Comparison of ENCODE assay signal across 16 mouse cellular contexts in genomic region chr3:141475919-141476318, GRCm38 (mm10). TPM values are rescaled to one million over a fixed set of nuclear protein-coding genes. Genes with fewer than 3 reads are reported as not detected.
DNase-seq lines count a peak whose midpoint lies in the region; ATAC-seq and TF ChIP-seq lines count a peak whose summit lies in the region.
"Had no signal": no experiment of that assay in that cellular context is flagged by ENCODE, and none has a peak within 500 bp of the region (broad histone marks: within the 10 kb centered on the region; RNA-seq: fewer than 3 reads in every experiment).

No protein-coding gene starts in this region.

- TF ChIP-seq CTCF in kidney, postnatal 0 days (IDR thresholded peaks at IDR 0.05; ENCODE audit: low read depth): no peak

- H3K4me3 ChIP-seq in kidney, postnatal 0 days (replicated peaks; ENCODE audit: low read depth, low read length): no peak overlapping the region
- no peak overlapping the region for H3K4me3 ChIP-seq in embryonic facial prominence, embryonic 10.5 days
- no peak overlapping the region for H3K4me3 ChIP-seq in intestine, embryonic 15.5 days (replicated peaks)
- no peak overlapping the region for H3K4me3 ChIP-seq in forebrain, embryonic 14.5 days (ENCODE audit: low read depth, low read length)
- H3K4me3 ChIP-seq: forebrain, embryonic 10.5 days; midbrain, embryonic 13.5 days had no signal

- peak overlapping the region; percentile 31; the same call in 1 of the 2 replicates for H3K27ac ChIP-seq in kidney, postnatal 0 days
- peak overlapping the region; percentile 6; the same call in 1 of the 2 replicates for H3K27ac ChIP-seq in embryonic facial prominence, embryonic 10.5 days (replicated peaks)
- 0 out of 2 replicates have a peak overlapping the region, but pooled peaks have one; percentile 17 for H3K27ac ChIP-seq in intestine, embryonic 15.5 days
- no peak overlapping the region for H3K27ac ChIP-seq in forebrain, embryonic 14.5 days (ENCODE audit: low read depth, low read length)
- H3K27ac ChIP-seq: forebrain, embryonic 10.5 days; midbrain, embryonic 13.5 days had no signal

- ATAC-seq in kidney, postnatal 0 days (replicated peaks; ENCODE audit: low FRiP score, low read depth): no peak
- peak; percentile 68 for ATAC-seq in intestine, embryonic 15.5 days
- ATAC-seq in forebrain, embryonic 14.5 days: no peak
- ATAC-seq in erythroblast, adult 5-6 weeks (replicated peaks; ENCODE audit: low FRiP score, poor library complexity, severe bottlenecking): no peak
- ATAC-seq: activated CD4-positive, CD25-positive, alpha-beta regulatory T cell, adult 4 months had no signal

- WGBS in kidney, postnatal 0 days: 26% methylated on average over 6 of the region's 6 CpGs
- WGBS in embryonic facial prominence, embryonic 10.5 days: 40% methylated on average over 6 of the region's 6 CpGs
- 29% methylated on average over 6 of the region's 6 CpGs for WGBS in intestine, embryonic 15.5 days
- WGBS in forebrain, embryonic 14.5 days: 78% methylated on average over 6 of the region's 6 CpGs

- no peak overlapping the region for H3K9ac ChIP-seq in kidney, postnatal 0 days (ENCODE audit: low read depth, low read length)
- H3K9ac ChIP-seq in intestine, embryonic 15.5 days: no peak overlapping the region
- no peak overlapping the region for H3K9ac ChIP-seq in forebrain, embryonic 14.5 days (ENCODE audit: low read length)
- H3K9ac ChIP-seq: midbrain, embryonic 13.5 days had no signal

- no peak overlapping the region for H3K4me2 ChIP-seq in kidney, postnatal 0 days (ENCODE audit: low read length)
- no peak overlapping the region for H3K4me2 ChIP-seq in intestine, embryonic 15.5 days (replicated peaks)
- no peak overlapping the region for H3K4me2 ChIP-seq in forebrain, embryonic 14.5 days (ENCODE audit: low read length)
- H3K4me2 ChIP-seq: midbrain, embryonic 13.5 days had no signal

- H3K27me3 ChIP-seq in kidney, postnatal 0 days (ENCODE audit: insufficient read depth, low read length): no peaks in the 10 kb centered on the region
- no peaks in the 10 kb centered on the region for H3K27me3 ChIP-seq in embryonic facial prominence, embryonic 10.5 days (replicated peaks; ENCODE audit: low read depth, poor library complexity, severe bottlenecking)
- no peaks in the 10 kb centered on the region for H3K27me3 ChIP-seq in intestine, embryonic 15.5 days (replicated peaks)
- H3K27me3 ChIP-seq in forebrain, embryonic 14.5 days (replicated peaks; ENCODE audit: control insufficient read depth, insufficient read depth, low read length): no peaks in the 10 kb centered on the region
- H3K27me3 ChIP-seq: midbrain, embryonic 13.5 days had no signal

- no peaks in the 10 kb centered on the region for H3K9me3 ChIP-seq in kidney, postnatal 0 days (replicated peaks; ENCODE audit: low read length)
- no peaks in the 10 kb centered on the region for H3K9me3 ChIP-seq in embryonic facial prominence, embryonic 10.5 days
- H3K9me3 ChIP-seq in intestine, embryonic 15.5 days: no peaks in the 10 kb centered on the region
- H3K9me3 ChIP-seq in forebrain, embryonic 14.5 days (replicated peaks; ENCODE audit: control insufficient read depth, low read length): no peaks in the 10 kb centered on the region
- H3K9me3 ChIP-seq: forebrain, embryonic 10.5 days; midbrain, embryonic 13.5 days had no signal

- H3K36me3 ChIP-seq in kidney, postnatal 0 days (ENCODE audit: insufficient read depth, low read length): no peaks in the 10 kb centered on the region
- H3K36me3 ChIP-seq in embryonic facial prominence, embryonic 10.5 days (replicated peaks): no peaks in the 10 kb centered on the region
- no peaks in the 10 kb centered on the region for H3K36me3 ChIP-seq in intestine, embryonic 15.5 days
- H3K36me3 ChIP-seq in forebrain, embryonic 14.5 days (ENCODE audit: control insufficient read depth, insufficient read depth, low read length): no peaks in the 10 kb centered on the region
- H3K36me3 ChIP-seq: forebrain, embryonic 10.5 days; midbrain, embryonic 13.5 days had no signal

- H3K4me1 ChIP-seq in kidney, postnatal 0 days (replicated peaks; ENCODE audit: insufficient read depth, low read length): peaks cover 5% of the 10 kb centered on the region; the same call in 1 of the 2 replicates
- H3K4me1 ChIP-seq in embryonic facial prominence, embryonic 10.5 days: peaks cover 20% of the 10 kb centered on the region
- no peaks in the 10 kb centered on the region; the same call in 1 of the 2 replicates for H3K4me1 ChIP-seq in intestine, embryonic 15.5 days (replicated peaks)
- no peaks in the 10 kb centered on the region for H3K4me1 ChIP-seq in forebrain, embryonic 14.5 days (ENCODE audit: control insufficient read depth, insufficient read depth, low read length)
- H3K4me1 ChIP-seq: forebrain, embryonic 10.5 days had no signal

- DNase-seq in kidney, postnatal 0 days (ENCODE audit: low spot score): no peak
- DNase-seq in kidney, adult 9 months: no peak
- peak; percentile 57 for DNase-seq in embryo, embryonic 10.5 days (ENCODE audit: low spot score)
- DNase-seq in embryonic facial prominence, embryonic 10.5 days (ENCODE audit: low spot score): no peak
- no peak for DNase-seq in forebrain, embryonic 14.5 days (ENCODE audit: low spot score)
- no peak for DNase-seq in cerebellum, adult 11 months
- DNase-seq: cerebellum, adult 2 months; heart, postnatal 10 days; layer of hippocampus, postnatal 36 days; left cerebral cortex, postnatal 4 days; lung, adult 18-20 months had no signal

RNA-seq across cellular contexts. Expression of gene Unc5c, which starts 10.9 kb away (rescaled TPM):
- 13.6 and 15.6 TPM in 2 replicates for polyA plus RNA-seq in kidney, postnatal 0 days (2015; fragmentation: Nextera tagmentation; extraction: Ambion mirVana)
- polyA plus RNA-seq in embryonic facial prominence, embryonic 10.5 days (2016; fragmentation: Nextera tagmentation; extraction: Ambion mirVana): 10.3 and 11.9 TPM in 2 replicates
- polyA plus RNA-seq in intestine, embryonic 15.5 days (2015; fragmentation: Nextera tagmentation; extraction: Ambion mirVana): 8.2 and 8.9 TPM in 2 replicates
- polyA plus RNA-seq in forebrain, embryonic 14.5 days (2014; fragmentation: Nextera tagmentation; extraction: Ambion mirVana): 4.4 and 4.7 TPM in 2 replicates
- not detected in 2 replicates for total RNA-seq in erythroblast, adult 5-6 weeks (2015; ENCODE audit: low replicate concordance)
- total RNA-seq in erythroblast, adult 5-6 weeks (2017; ENCODE audit: low replicate concordance): not detected in 2 replicates
- polyA plus RNA-seq: activated CD4-positive, CD25-positive, alpha-beta regulatory T cell, adult 4 months had no signal
